Mouse (Mus musculus): ENCODE measurements around the gene St7.

- no peak for TF ChIP-seq CTCF (IDR thresholded peaks at IDR 0.05; ENCODE audit: borderline replicate concordance, control insufficient read depth, extremely low read depth, insufficient read depth, low read length, poor library complexity)
- no peak for TF ChIP-seq POLR2A (IDR thresholded peaks at IDR 0.05; ENCODE audit: control insufficient read depth, extremely low read depth, insufficient read depth, low read length, poor library complexity)
Observed at GRCm38 (mm10) chr6:17876670-17877179, 184.0 kb downstream of the St7 start.
